In the genomic region with DNA sequence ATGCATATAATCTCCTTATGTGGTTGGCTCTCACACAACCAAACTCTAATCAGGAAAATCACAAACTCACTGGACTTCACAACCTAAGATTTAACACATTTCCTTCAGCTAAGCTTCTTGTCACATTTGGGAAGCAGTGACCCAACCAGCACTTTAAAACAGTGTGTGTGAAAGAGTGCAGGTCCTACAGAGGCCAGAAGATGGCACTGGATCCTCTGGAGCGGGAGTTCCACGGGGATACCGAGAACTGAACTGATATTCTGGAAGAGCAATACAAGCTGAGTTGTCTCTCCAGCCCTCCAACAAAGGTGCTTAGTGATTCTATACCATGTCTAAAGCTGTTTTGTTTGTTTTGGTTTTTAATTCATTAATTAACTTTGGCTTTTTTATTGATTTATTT, we compare ENCODE assay signal across 9 mouse cellular contexts. TPM values are rescaled to one million over a fixed set of nuclear protein-coding genes. Genes with fewer than 3 reads are reported as not detected.
DNase-seq lines count a peak whose midpoint lies in the region; ATAC-seq and TF ChIP-seq lines count a peak whose summit lies in the region.
"Had no signal": no experiment of that assay in that cellular context is flagged by ENCODE, and none has a peak within 500 bp of the region (broad histone marks: within the 10 kb centered on the region; RNA-seq: fewer than 3 reads in every experiment).

No protein-coding gene starts in this region.

- TF ChIP-seq CTCF in cerebellum, adult 2 months (IDR thresholded peaks at IDR 0.05; ENCODE audit: borderline replicate concordance, insufficient read depth, low read depth, low read length) = peak; percentile 65
- TF ChIP-seq CTCF in lung, adult 2 months (IDR thresholded peaks at IDR 0.05; ENCODE audit: insufficient read depth, low read length) = peak; percentile 37; the same call in 1 of the 2 replicates

- no peak for TF ChIP-seq POLR2A in cerebellum, adult 2 months (IDR thresholded peaks at IDR 0.05; ENCODE audit: borderline replicate concordance, insufficient read depth, low read length)
- TF ChIP-seq POLR2A in lung, adult 2 months (IDR thresholded peaks at IDR 0.05; ENCODE audit: borderline replicate concordance, extremely low read depth, low read depth, low read length) = no peak

- 61% methylated on average over 3 of the region's 3 CpGs for WGBS in cerebellum, adult 2 months
- WGBS in lung, adult 2 months = 74% methylated on average over 3 of the region's 3 CpGs

- H3K4me3 ChIP-seq in cerebellum, adult 2 months (replicated peaks; ENCODE audit: insufficient read depth, low read depth, low read length) = no peak overlapping the region
- H3K4me3 ChIP-seq in lung, adult 2 months (replicated peaks; ENCODE audit: extremely low read depth, low read depth, low read length) = no peak overlapping the region
- H3K4me3 ChIP-seq: hindbrain, embryonic 15.5 days had no signal

- no peaks in the 10 kb centered on the region for H3K27me3 ChIP-seq in cerebellum, adult 2 months (ENCODE audit: control insufficient read depth, insufficient read depth, low read length)
- H3K27me3 ChIP-seq: hindbrain, embryonic 15.5 days had no signal

- H3K27ac ChIP-seq in cerebellum, adult 2 months (ENCODE audit: insufficient read depth, low read length) = no peak overlapping the region
- H3K27ac ChIP-seq: hindbrain, embryonic 15.5 days had no signal

- no peak for ATAC-seq in activated CD4-positive, CD25-positive, alpha-beta regulatory T cell, adult 4 months

- no peaks in the 10 kb centered on the region for H3K4me1 ChIP-seq in cerebellum, adult 2 months (ENCODE audit: control insufficient read depth, insufficient read depth, low read length)
- no peaks in the 10 kb centered on the region for H3K4me1 ChIP-seq in lung, adult 2 months (ENCODE audit: control insufficient read depth, insufficient read depth, low read length)
- H3K4me1 ChIP-seq: hindbrain, embryonic 15.5 days had no signal

- DNase-seq in cerebellum, adult 2 months = peak in 1 of 2 experiments; percentile 46
- no peak for DNase-seq in cerebellum, adult 11-12 months
- DNase-seq in lung, adult 2 months = no peak
- DNase-seq in lung, postnatal 10 days = no peak
- DNase-seq in cerebellum, postnatal 25 days = peak; percentile 37 to 67
- DNase-seq in retina, postnatal 1 day = peak; percentile 53
- no peak for DNase-seq in heart, postnatal 25 days (ENCODE audit: low spot score)

- intact Hi-C loops in heart, postnatal 25 days (cut with DNase I) = no loop called here

RNA-seq across cellular contexts. Expression of gene Fastkd5, which starts 16.7 kb away (rescaled TPM):
- 5.4 and 5.7 TPM in 2 replicates for polyA plus RNA-seq in cerebellum, adult 2 months (2012; rRNA removed)
- 1.1 and 2.1 TPM in 2 replicates for polyA plus RNA-seq in lung, adult 2 months (2012; rRNA removed)
- polyA plus RNA-seq in activated CD4-positive, CD25-positive, alpha-beta regulatory T cell, adult 4 months (2017; shearing (Covaris generic)) = 10 to 100 TPM in 1 of 2 experiments, 1 to 10 TPM in 1; 9.0 to 11.0 TPM
- 1 to 10 TPM; 7.7 to 8.5 TPM for total RNA-seq in heart, postnatal 25 days (2021)

RNA-seq across cellular contexts. Expression of gene Ubox5, which starts 16.7 kb away (rescaled TPM):
- polyA plus RNA-seq in cerebellum, adult 2 months (2012; rRNA removed) = 9.6 and 9.8 TPM in 2 replicates
- 4.7 and 6.0 TPM in 2 replicates for polyA plus RNA-seq in lung, adult 2 months (2012; rRNA removed)
- 1 to 10 TPM; 8.4 to 9.0 TPM for polyA plus RNA-seq in activated CD4-positive, CD25-positive, alpha-beta regulatory T cell, adult 4 months (2017; shearing (Covaris generic))
- total RNA-seq in heart, postnatal 25 days (2021) = 1 to 10 TPM; 4.0 to 4.2 TPM

RNA-seq across cellular contexts. Expression of gene Lzts3, which starts 29.5 kb away (rescaled TPM):
- polyA plus RNA-seq in cerebellum, adult 2 months (2012; rRNA removed) = 89.4 and 94.9 TPM in 2 replicates
- 9.7 and 11.1 TPM in 2 replicates for polyA plus RNA-seq in lung, adult 2 months (2012; rRNA removed)
- polyA plus RNA-seq in activated CD4-positive, CD25-positive, alpha-beta regulatory T cell, adult 4 months (2017; shearing (Covaris generic)) = under 1 TPM in 1 of 2 experiments, not detected in 1; 0.15 TPM
- 1 to 10 TPM; 4.0 to 4.2 TPM for total RNA-seq in heart, postnatal 25 days (2021)

RNA-seq across cellular contexts. Expression of gene Avp, which starts 30.7 kb away (rescaled TPM):
- not detected in 2 replicates for polyA plus RNA-seq in cerebellum, adult 2 months (2012; rRNA removed)
- 0.26 TPM in 1 of 2 replicates, not detected in the other for polyA plus RNA-seq in lung, adult 2 months (2012; rRNA removed)
- polyA plus RNA-seq in activated CD4-positive, CD25-positive, alpha-beta regulatory T cell, adult 4 months (2017; shearing (Covaris generic)) = not detected
- total RNA-seq in heart, postnatal 25 days (2021) = 1 to 10 TPM; 2.1 to 2.7 TPM
- polyA plus RNA-seq: hindbrain, embryonic 15.5 days had no signal

RNA-seq across cellular contexts. Expression of gene Oxt, which starts 37.1 kb away (rescaled TPM):
- polyA plus RNA-seq in cerebellum, adult 2 months (2012; rRNA removed) = 0.33 and 0.67 TPM in 2 replicates
- 0.28 TPM in 1 of 2 replicates, not detected in the other for polyA plus RNA-seq in lung, adult 2 months (2012; rRNA removed)
- polyA plus RNA-seq in activated CD4-positive, CD25-positive, alpha-beta regulatory T cell, adult 4 months (2017; shearing (Covaris generic)) = not detected
- total RNA-seq in heart, postnatal 25 days (2021) = not detected
- polyA plus RNA-seq: hindbrain, embryonic 15.5 days had no signal

Comparison
In these comparisons a context has a peak if more than half of its experiments do, and no peak if none do; other contexts are left out.
1. DNase-seq: peak in cerebellum, postnatal 25 days (2 of 2) and retina, postnatal 1 day (single experiment); none in cerebellum, adult 11-12 months (single experiment), lung, adult 2 months (single experiment), lung, postnatal 10 days (single experiment) and heart, postnatal 25 days (single experiment).